Mouse (Mus musculus) stomach, postnatal 0 days (tissue): ENCODE measurements at regions not wholly inside any gene's neighbourhood (a gene's known extent, or its start where the extent isn't known, plus 50 kb on each side); places are given as distances from the start of the nearest gene placed in this dataset.

ENCODE experiments used
- ATAC-seq: fragments of 200-750 bp; cut with Nextera tagmentation; 2 replicates; pipeline ENCODE4 v1.8.0; 2017; ENCODE audit not compliant: low FRiP score, low TSS enrichment
- DNase-seq: peaks from one replicate; pipeline ENCODE4 v3.0.0-alpha.2; 2016; ENCODE audit warnings: low spot score
- H3K27ac ChIP-seq: fragments of 300-500 bp; sonication (generic); replicated peaks from 2 replicates; pipeline ENCODE4 v1.5.1; 2014; ENCODE audit warnings: mild to moderate bottlenecking, control low read depth
- H3K27me3 ChIP-seq: fragments of 300-500 bp; sonication (generic); 2 replicates; pipeline ENCODE4 v1.6.1; 2014; ENCODE audit warnings: low read length; ENCODE audit not compliant: control insufficient read depth, insufficient read depth
- H3K36me3 ChIP-seq: fragments of 300-500 bp; sonication (generic); 2 replicates; pipeline ENCODE4 v1.6.1; 2014; ENCODE audit warnings: low read length, mixed read lengths; ENCODE audit not compliant: control insufficient read depth, insufficient read depth
- H3K4me1 ChIP-seq: fragments of 300-500 bp; sonication (generic); replicated peaks from 2 replicates; pipeline ENCODE4 v1.6.1; 2014; ENCODE audit warnings: antibody characterized with exemption; ENCODE audit not compliant: control insufficient read depth, insufficient read depth
- H3K4me2 ChIP-seq: fragments of 300-500 bp; sonication (generic); replicated peaks from 2 replicates; pipeline ENCODE4 v1.6.1; 2014; ENCODE audit warnings: low read depth, mild to moderate bottlenecking, control low read depth, moderate library complexity
- H3K4me3 ChIP-seq: fragments of 300-500 bp; sonication (generic); 2 replicates; pipeline ENCODE4 v1.5.1; 2014; ENCODE audit warnings: low read depth, low read length, control low read depth
- H3K9ac ChIP-seq: fragments of 300-500 bp; sonication (generic); 2 replicates; pipeline ENCODE4 v1.6.1; 2014; ENCODE audit warnings: mild to moderate bottlenecking, low read length, control low read depth, mixed read lengths
- H3K9me3 ChIP-seq: fragments of 300-500 bp; sonication (generic); 2 replicates; pipeline ENCODE4 v1.6.1; 2016; ENCODE audit warnings: low read length; ENCODE audit not compliant: control insufficient read depth
- CTCF ChIP-seq: IDR thresholded peaks from 2 replicates; pipeline ENCODE4 v1.5.1; 2016; ENCODE audit warnings: antibody characterized with exemption, low read depth, mild to moderate bottlenecking, moderate library complexity
- EP300 ChIP-seq: optimal IDR thresholded peaks from 2 replicates; pipeline ENCODE3; 2016; ENCODE audit warnings: antibody characterized with exemption
- WGBS: fragments of 180-500 bp; shearing (Covaris S2); extraction: QIAGEN DNeasy Blood & Tissue Kit; methylation state at CpG from one replicate; pipeline ENCODE4 v1.1.7; 2014; 5-methylcytosine and 5-hydroxymethylcytosine counted together

- H3K36me3 ChIP-seq, result no peaks in the 10 kb centered on the region
- H3K9me3 ChIP-seq, result no peaks in the 10 kb centered on the region
- H3K4me1 ChIP-seq, result no peaks in the 10 kb centered on the region
- H3K4me3 ChIP-seq, result no peak overlapping the region
- no peaks in the 10 kb centered on the region for H3K27me3 ChIP-seq
- 43% methylated on average over 7 of the region's 7 CpGs for WGBS
- DNase-seq, result no peak
- H3K9ac ChIP-seq, result no peak overlapping the region
- no peak for TF ChIP-seq EP300
- TF ChIP-seq CTCF, result no peak
- no peak overlapping the region for H3K27ac ChIP-seq
- no peak overlapping the region for H3K4me2 ChIP-seq
- no peak for ATAC-seq
Measured at GRCm38 (mm10) chr2:128217784-128218467, 92.1 kb downstream of the Bcl2l11 start.

- no peak overlapping the region for H3K4me2 ChIP-seq
- no peak overlapping the region for H3K9ac ChIP-seq
- H3K27ac ChIP-seq, result no peak overlapping the region
- H3K27me3 ChIP-seq, result no peaks in the 10 kb centered on the region
- no peaks in the 10 kb centered on the region for H3K4me1 ChIP-seq
- ATAC-seq, result no peak
- no peaks in the 10 kb centered on the region for H3K36me3 ChIP-seq
- no peaks in the 10 kb centered on the region for H3K9me3 ChIP-seq
- 72% methylated on average over 4 of the region's 4 CpGs for WGBS
- TF ChIP-seq CTCF (no peak), EP300 (no peak)
- DNase-seq, result no peak
- no peak overlapping the region for H3K4me3 ChIP-seq
Measured at GRCm38 (mm10) chr2:128218961-128219360, 93.1 kb downstream of the Bcl2l11 start.

- Histone ChIP-seq H3K4me3 (no peak overlapping the region), H3K4me1 (no peaks in the 10 kb centered on the region), H3K27ac (no peak overlapping the region), H3K9me3 (no peaks in the 10 kb centered on the region), H3K27me3 (no peaks in the 10 kb centered on the region), H3K36me3 (no peaks in the 10 kb centered on the region), H3K9ac (no peak overlapping the region), H3K4me2 (no peak overlapping the region)
- DNase-seq (no peak), ATAC-seq (no peak)
- 78% methylated on average over 1 of the region's 1 CpGs for WGBS
- TF ChIP-seq EP300 (no peak), CTCF (no peak)
Measured at GRCm38 (mm10) chr2:128221055-128221454, 95.2 kb downstream of the Bcl2l11 start.

- DNase-seq, result no peak
- no peaks in the 10 kb centered on the region for H3K4me1 ChIP-seq
- no peaks in the 10 kb centered on the region for H3K9me3 ChIP-seq
- no peak overlapping the region for H3K9ac ChIP-seq
- H3K4me3 ChIP-seq, result no peak overlapping the region
- TF ChIP-seq CTCF, result no peak
- no peak overlapping the region for H3K27ac ChIP-seq
- ATAC-seq, result no peak
- H3K36me3 ChIP-seq, result no peaks in the 10 kb centered on the region
- 83% methylated on average over 4 of the region's 4 CpGs for WGBS
- H3K27me3 ChIP-seq, result no peaks in the 10 kb centered on the region
- H3K4me2 ChIP-seq, result no peak overlapping the region
Measured at GRCm38 (mm10) chr2:128221657-128222056, 95.8 kb downstream of the Bcl2l11 start.

- Histone ChIP-seq H3K27me3 (no peaks in the 10 kb centered on the region), H3K4me1 (no peaks in the 10 kb centered on the region), H3K4me3 (no peak overlapping the region), H3K27ac (no peak overlapping the region), H3K4me2 (no peak overlapping the region), H3K36me3 (no peaks in the 10 kb centered on the region), H3K9me3 (no peaks in the 10 kb centered on the region), H3K9ac (no peak overlapping the region)
- DNase-seq (no peak), ATAC-seq (no peak)
- TF ChIP-seq EP300 (no peak), CTCF (no peak)
- 91% methylated on average over 9 of the region's 9 CpGs for WGBS
Measured at GRCm38 (mm10) chr2:128226465-128227047, 100.7 kb downstream of the Bcl2l11 start.

- Histone ChIP-seq H3K9ac (no peak overlapping the region), H3K27ac (no peak overlapping the region), H3K27me3 (no peaks in the 10 kb centered on the region), H3K4me2 (no peak overlapping the region), H3K4me3 (no peak overlapping the region), H3K36me3 (no peaks in the 10 kb centered on the region), H3K4me1 (no peaks in the 10 kb centered on the region), H3K9me3 (no peaks in the 10 kb centered on the region)
- TF ChIP-seq CTCF (no peak), EP300 (no peak)
- no peak for ATAC-seq
- WGBS, result 85% methylated on average over 4 of the region's 4 CpGs
- no peak for DNase-seq
Measured at GRCm38 (mm10) chr2:128229730-128230129, 103.9 kb downstream of the Bcl2l11 start.
